Mouse (Mus musculus): ENCODE data around the gene Zfp112.
"Not testable (repeated sequence)": the region's sequence is repeated elsewhere in the genome, so short reads cannot be mapped to it uniquely, and the experiment has no call there.

The Zfp112 gene

GRCm38 (mm10) chr7:24112156-24112856, at the start of gene Zfp112:
Gene Zfp112 (plus strand): TSS chr7:24112314.
- in situ Hi-C loops (cut with MboI, MseI) = no loop called here

- in situ Hi-C loops (cut with MboI, MseI) = not testable (repeated sequence)
Measured at GRCm38 (mm10) chr7:24074424-24074823, 37.7 kb upstream of the Zfp112 start.

- in situ Hi-C loops (cut with MboI, MseI) = loop anchor here (25.0 kb wide), 1 partner anchor 1680 kb away; the partner anchor contains the start of gene Hnrnpul1
Measured at GRCm38 (mm10) chr7:24081634-24082431, 30.3 kb upstream of the Zfp112 start, which contains the start of gene Zfp180. Gene Zfp180 (plus strand): TSS chr7:24081924.

GRCm38 (mm10) chr7:24082457-24083235, 29.5 kb upstream of the Zfp112 start:
- in situ Hi-C loops (cut with MboI, MseI) = loop anchor here (25.0 kb wide), 1 partner anchor 1680 kb away; the partner anchor contains the start of gene Hnrnpul1

GRCm38 (mm10) chr7:24086871-24087270, 25.2 kb upstream of the Zfp112 start:
- in situ Hi-C loops (cut with MboI, MseI) = loop anchor here (25.0 kb wide), 1 partner anchor 1675 kb away; the partner anchor contains the start of gene Hnrnpul1

GRCm38 (mm10) chr7:24087485-24088125, 24.5 kb upstream of the Zfp112 start:
- in situ Hi-C loops (cut with MboI, MseI) = loop anchor here (25.0 kb wide), 1 partner anchor 1675 kb away; the partner anchor contains the start of gene Hnrnpul1

GRCm38 (mm10) chr7:24104403-24104802, 7.7 kb upstream of the Zfp112 start:
- in situ Hi-C loops (cut with MboI, MseI) = no loop called here

GRCm38 (mm10) chr7:24105144-24105703, 6.9 kb upstream of the Zfp112 start:
- in situ Hi-C loops (cut with MboI, MseI) = no loop called here

- in situ Hi-C loops (cut with MboI, MseI) = no loop called here
Measured at GRCm38 (mm10) chr7:24110839-24111238, 1.3 kb upstream of the Zfp112 start.

- in situ Hi-C loops (cut with MboI, MseI) = no loop called here
Measured at GRCm38 (mm10) chr7:24111772-24112155, 350 bp upstream of the Zfp112 start.

GRCm38 (mm10) chr7:24113001-24113400, 887 bp downstream of the Zfp112 start:
- in situ Hi-C loops (cut with MboI, MseI) = no loop called here

- in situ Hi-C loops (cut with MboI, MseI) = no loop called here
Measured at GRCm38 (mm10) chr7:24116655-24117054, 4.5 kb downstream of the Zfp112 start.

- in situ Hi-C loops (cut with MboI, MseI) = no loop called here
Measured at GRCm38 (mm10) chr7:24133425-24133995, 21.4 kb downstream of the Zfp112 start.

GRCm38 (mm10) chr7:24133996-24134828, 22.1 kb downstream of the Zfp112 start, which contains the start of gene Zfp235:
Gene Zfp235 (plus strand): TSS chr7:24134169.
- in situ Hi-C loops (cut with MboI, MseI) = no loop called here

- in situ Hi-C loops (cut with MboI, MseI) = no loop called here
Measured at GRCm38 (mm10) chr7:24142566-24142965, 30.5 kb downstream of the Zfp112 start.

- in situ Hi-C loops (cut with MboI, MseI) = no loop called here
Measured at GRCm38 (mm10) chr7:24153272-24153671, 41.2 kb downstream of the Zfp112 start.

- in situ Hi-C loops (cut with MboI, MseI) = no loop called here
Measured at GRCm38 (mm10) chr7:24172191-24172590, 60.1 kb downstream of the Zfp112 start.

- in situ Hi-C loops (cut with MboI, MseI) = loop anchor here (5.0 kb wide), 1 partner anchor 53 kb away; no protein-coding TSS in a partner anchor
Measured at GRCm38 (mm10) chr7:24174618-24175336, 62.7 kb downstream of the Zfp112 start, which contains the start of gene Zfp114. Gene Zfp114 (plus strand): TSS chr7:24175060.

GRCm38 (mm10) chr7:24175337-24175711, 63.2 kb downstream of the Zfp112 start:
- in situ Hi-C loops (cut with MboI, MseI) = loop anchor here (5.0 kb wide), 1 partner anchor 52 kb away; no protein-coding TSS in a partner anchor
